Mouse (Mus musculus) heart, adult 10 weeks (tissue): ENCODE data around the gene 1600015I10Rik. TPM values are rescaled to one million over a fixed set of nuclear protein-coding genes. Genes with fewer than 3 reads are reported as not detected.

Experiments
- polyA plus RNA-seq: library from polyadenylated mRNA; stranded (reverse); fragments of 350-450 nt; fragmentation: Illumina TruSeq; extraction: RNeasy Lipid Tissue Mini Kit (QIAGEN cat#74804); gene quantifications from one replicate; pipeline ENCODE4 v1.2.3, GENCODE M21; 2014; ENCODE audit warnings: low read depth, low replicate concordance

The 1600015I10Rik gene
- polyA plus RNA-seq: not detected

GRCm38 (mm10) chr6:48929595-48929994, at the start of gene 1600015I10Rik:
TSS of gene 1600015I10Rik (plus strand) at chr6:48929895.

GRCm38 (mm10) chr6:48974663-48975062, 45.0 kb downstream of the 1600015I10Rik start, which contains the start of gene Doxl2:
TSS of gene Doxl2 (plus strand) at chr6:48974963.

Other genes starting within 250 kb of the 1600015I10Rik start
- gene Gimap4, start 245.3 kb upstream of the 1600015I10Rik start, polyA plus RNA-seq: 36.6 TPM
- 49.6 TPM for gene Gimap6, start 221.7 kb upstream of the 1600015I10Rik start, polyA plus RNA-seq
- gene Gm28053, start 211.3 kb upstream of the 1600015I10Rik start, polyA plus RNA-seq: not detected
- not detected for gene Gimap7, start 211.3 kb upstream of the 1600015I10Rik start, polyA plus RNA-seq
- 9.0 TPM for gene Gimap1, start 190.8 kb upstream of the 1600015I10Rik start, polyA plus RNA-seq
- gene Gimap5, start 183.7 kb upstream of the 1600015I10Rik start, polyA plus RNA-seq: 5.2 TPM
- 0.71 TPM for gene Gimap3, start 159.0 kb upstream of the 1600015I10Rik start, polyA plus RNA-seq
- gene Tmem176a, start 89.0 kb upstream of the 1600015I10Rik start, polyA plus RNA-seq: 28.1 TPM
- gene Tmem176b, start 88.4 kb upstream of the 1600015I10Rik start, polyA plus RNA-seq: 56.5 TPM
- gene Aoc1, start 57.0 kb upstream of the 1600015I10Rik start, polyA plus RNA-seq: not detected
- not detected for gene Doxl2, start 45.1 kb downstream of the 1600015I10Rik start, polyA plus RNA-seq
- not detected for gene Svs1, start 57.0 kb downstream of the 1600015I10Rik start, polyA plus RNA-seq
- 1.5 TPM for gene Gpnmb, start 106.7 kb downstream of the 1600015I10Rik start, polyA plus RNA-seq
- 15.8 TPM for gene Malsu1, start 143.9 kb downstream of the 1600015I10Rik start, polyA plus RNA-seq